Mouse (Mus musculus) ES-Bruce4 (cell line): ENCODE measurements around the gene Gm12355. TPM values are rescaled to one million over a fixed set of nuclear protein-coding genes. Genes with fewer than 3 reads are reported as not detected.
A peak's percentile ranks its signal among the peaks of the same experiment; 100 is the strongest.

Source experiments
- H3K27ac ChIP-seq: 2 replicates; pipeline ENCODE4 v1.5.1; 2012; ENCODE audit warnings: low read length, inconsistent platforms; ENCODE audit not compliant: insufficient read depth
- H3K27me3 ChIP-seq: 2 replicates; pipeline ENCODE4 v1.6.1; 2012; ENCODE audit warnings: mild to moderate bottlenecking, low read length, inconsistent platforms; ENCODE audit not compliant: control insufficient read depth, poor library complexity, insufficient read depth, severe bottlenecking
- H3K36me3 ChIP-seq: 2 replicates; pipeline ENCODE4 v1.6.1; 2012; ENCODE audit warnings: inconsistent platforms, mild to moderate bottlenecking, low read length, moderate library complexity; ENCODE audit not compliant: control insufficient read depth, poor library complexity, insufficient read depth, severe bottlenecking
- H3K4me1 ChIP-seq: one replicate; pipeline ENCODE4 v1.8.1; 2011; ENCODE audit warnings: low read length; ENCODE audit not compliant: control insufficient read depth, insufficient read depth
- H3K4me3 ChIP-seq: 2 replicates; pipeline ENCODE4 v1.5.1; 2011; ENCODE audit warnings: low read depth, mild to moderate bottlenecking, low read length
- H3K9ac ChIP-seq: 2 replicates; pipeline ENCODE4 v1.6.1; 2012; ENCODE audit warnings: low read depth, mild to moderate bottlenecking, inconsistent platforms; ENCODE audit not compliant: poor library complexity, severe bottlenecking
- H3K9me3 ChIP-seq: replicated peaks from 2 replicates; pipeline ENCODE4 v1.6.1; 2012; ENCODE audit warnings: mild to moderate bottlenecking, low read length, inconsistent platforms; ENCODE audit not compliant: control insufficient read depth, poor library complexity, insufficient read depth, severe bottlenecking
- CTCF ChIP-seq: IDR thresholded peaks from one replicate; pipeline ENCODE4 v1.8.1; 2011; ENCODE audit warnings: low read depth, low read length
- EP300 ChIP-seq: IDR thresholded peaks from 2 replicates; pipeline ENCODE4 v1.6.1; 2011; ENCODE audit warnings: low read depth, low read length; ENCODE audit not compliant: insufficient read depth
- POLR2A ChIP-seq: IDR thresholded peaks from one replicate; pipeline ENCODE4 v1.8.1; 2011; ENCODE audit warnings: low read length; ENCODE audit not compliant: insufficient read depth
- polyA plus RNA-seq: library from polyadenylated mRNA; stranded (reverse); fragments of >200 nt; gene quantifications from 2 replicates; pipeline ENCODE4 v1.2.4, GENCODE M21; 2011; ENCODE audit warnings: low read depth; ENCODE audit not compliant: missing spikeins, insufficient read depth, insufficient read length

Gm12355 gene
- polyA plus RNA-seq, 1 experiment = 53.5 TPM

DNA sequence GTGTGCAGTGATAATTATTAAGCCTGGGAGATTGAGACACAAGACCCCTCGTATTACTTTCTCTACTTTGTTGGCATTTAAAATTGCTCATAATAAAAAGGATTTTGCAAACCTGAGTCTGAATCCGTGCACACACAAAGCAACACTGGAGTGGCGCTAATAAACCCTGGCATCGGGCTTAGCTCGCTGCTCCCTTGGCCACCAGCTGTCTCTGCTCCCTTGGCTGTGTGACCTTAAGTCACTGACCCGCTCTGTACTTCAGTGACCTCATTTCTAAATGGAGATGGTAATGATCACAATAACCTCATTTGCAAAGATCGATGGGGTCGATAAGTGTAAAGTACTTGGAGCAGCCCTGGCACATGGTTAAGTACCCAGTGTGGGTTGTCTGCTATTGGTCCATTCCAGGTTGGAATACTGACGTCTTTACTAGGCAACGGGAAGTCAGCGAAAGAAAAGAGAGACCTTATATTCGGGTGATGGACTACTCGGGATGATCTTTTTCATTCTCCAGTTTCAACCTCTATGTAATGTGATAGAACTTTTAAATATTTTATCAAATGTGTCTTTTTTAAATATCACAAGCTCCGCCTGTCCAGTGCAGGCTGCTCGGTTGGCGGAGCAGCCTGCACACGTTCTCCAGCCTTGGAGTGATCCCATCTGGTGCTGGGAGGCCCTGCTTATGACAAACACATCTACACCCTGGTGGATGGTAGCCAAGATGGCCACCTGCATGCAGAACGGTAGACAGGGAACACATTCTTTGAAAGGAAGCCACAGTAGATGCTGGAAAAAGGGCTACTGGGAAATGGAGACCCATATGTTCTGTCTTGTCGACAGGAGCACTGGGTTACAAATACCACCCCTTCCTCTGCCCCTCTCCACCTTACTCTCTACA, 34.7 kb downstream of the Gm12355 start:
- H3K4me3 ChIP-seq = no peak overlapping the region
- H3K27me3 ChIP-seq = no peaks in the 10 kb centered on the region
- no peak overlapping the region for H3K27ac ChIP-seq
- H3K36me3 ChIP-seq = no peaks in the 10 kb centered on the region
- no peak for TF ChIP-seq CTCF
- no peak for TF ChIP-seq POLR2A
- TF ChIP-seq EP300 = no peak
- H3K4me1 ChIP-seq = no peaks in the 10 kb centered on the region
- no peaks in the 10 kb centered on the region for H3K9me3 ChIP-seq
- no peak overlapping the region for H3K9ac ChIP-seq

DNA sequence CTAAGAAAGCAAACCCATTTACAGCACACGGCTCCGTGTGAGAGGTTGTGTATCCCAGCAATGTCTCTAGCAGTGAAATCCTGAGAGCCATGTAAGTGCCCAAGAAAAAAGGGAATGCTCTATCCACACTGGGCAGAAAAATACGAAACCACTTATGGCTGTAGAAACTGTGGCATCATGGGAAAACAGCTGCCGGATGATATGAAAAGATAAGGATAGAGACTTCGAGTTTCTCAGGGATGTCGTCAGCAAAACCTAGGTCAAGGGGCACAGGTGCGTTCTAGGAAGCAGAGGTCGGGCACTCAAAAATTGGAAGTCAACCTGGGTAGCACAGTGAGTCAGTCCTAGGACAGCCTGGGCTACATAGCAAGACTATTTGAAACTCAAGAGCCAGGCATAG, 36.2 kb downstream of the Gm12355 start:
- TF ChIP-seq EP300 = no peak
- no peak for TF ChIP-seq CTCF
- no peak for TF ChIP-seq POLR2A
- Histone ChIP-seq H3K4me3 (no peak overlapping the region), H3K36me3 (no peaks in the 10 kb centered on the region), H3K27me3 (no peaks in the 10 kb centered on the region), H3K27ac (no peak overlapping the region), H3K4me1 (no peaks in the 10 kb centered on the region), H3K9ac (no peak overlapping the region), H3K9me3 (no peaks in the 10 kb centered on the region)

DNA sequence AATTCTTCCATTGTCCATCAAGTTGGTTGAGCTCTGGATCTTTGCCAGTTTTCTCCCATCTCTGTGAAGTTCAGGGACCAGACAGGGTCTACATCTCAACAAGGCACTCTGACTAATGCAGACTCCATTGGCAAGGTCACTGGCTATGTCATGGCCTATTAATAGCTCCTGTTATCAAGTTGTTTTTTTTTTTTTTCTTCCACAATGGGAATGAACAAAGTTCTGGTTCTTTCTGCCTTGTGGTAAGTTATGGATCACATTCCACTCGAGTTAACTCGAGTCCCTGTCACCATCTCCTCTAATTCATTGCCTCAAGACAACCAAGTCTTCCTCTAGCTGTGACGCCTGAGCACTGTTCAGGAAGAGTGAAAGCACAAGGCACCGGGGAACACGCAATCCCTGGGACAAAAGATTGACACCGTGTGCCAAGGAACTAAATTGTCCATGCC, 36.6 kb downstream of the Gm12355 start:
- Histone ChIP-seq H3K4me3 (no peak overlapping the region), H3K9me3 (no peaks in the 10 kb centered on the region), H3K27ac (no peak overlapping the region), H3K36me3 (no peaks in the 10 kb centered on the region), H3K9ac (no peak overlapping the region), H3K27me3 (no peaks in the 10 kb centered on the region), H3K4me1 (no peaks in the 10 kb centered on the region)
- TF ChIP-seq POLR2A (no peak), EP300 (no peak)

DNA sequence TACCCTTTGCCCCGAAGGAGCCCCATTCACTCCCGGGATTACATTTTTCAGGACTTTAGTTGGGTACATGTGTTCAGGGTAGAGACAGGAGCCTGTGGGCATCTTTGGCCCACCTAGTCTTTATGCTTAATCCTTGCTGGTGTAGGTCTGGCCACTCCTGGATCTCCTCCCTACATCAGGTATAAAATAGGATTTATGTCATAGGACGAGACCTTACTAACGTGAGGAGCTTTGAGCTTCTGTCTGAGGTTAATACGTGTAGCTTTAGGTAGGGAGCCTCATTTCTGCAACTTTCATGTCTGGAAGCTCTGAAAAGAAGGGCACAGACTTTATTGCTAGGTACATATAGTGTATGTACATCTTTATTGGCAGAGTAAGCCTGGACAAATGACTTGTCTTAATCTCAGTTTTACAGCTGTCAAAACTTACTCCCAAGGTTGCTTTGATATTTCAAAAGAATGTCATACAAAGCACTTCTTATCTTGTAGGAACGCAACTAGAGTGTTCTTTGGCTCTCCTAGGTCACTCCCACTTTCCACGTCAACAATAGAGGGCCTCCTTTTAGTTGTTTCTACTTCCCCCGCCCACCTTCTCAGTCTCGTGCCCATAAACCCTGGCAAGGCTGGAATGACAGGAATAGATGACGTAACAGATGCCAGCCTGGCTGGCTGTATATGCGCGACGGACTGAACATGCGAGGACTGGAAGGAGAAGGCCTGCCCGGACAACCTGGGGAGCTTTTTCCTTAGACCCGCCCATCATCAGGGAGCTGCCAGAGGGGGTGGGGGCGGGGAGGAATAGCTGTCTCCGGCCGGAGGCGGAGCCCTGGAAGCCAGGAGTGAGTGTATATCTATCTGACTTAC, 37.5 kb downstream of the Gm12355 start:
- Histone ChIP-seq H3K4me3 (peak overlapping the region; percentile 68), H3K27me3 (no peaks in the 10 kb centered on the region), H3K9me3 (no peaks in the 10 kb centered on the region), H3K9ac (peak overlapping the region; percentile 74), H3K36me3 (peaks cover 4% of the 10 kb centered on the region), H3K4me1 (no peaks in the 10 kb centered on the region), H3K27ac (peak overlapping the region; percentile 29)
- TF ChIP-seq CTCF (no peak), EP300 (0 out of 2 replicates have a peak, but pooled peaks have one; percentile 12)

DNA sequence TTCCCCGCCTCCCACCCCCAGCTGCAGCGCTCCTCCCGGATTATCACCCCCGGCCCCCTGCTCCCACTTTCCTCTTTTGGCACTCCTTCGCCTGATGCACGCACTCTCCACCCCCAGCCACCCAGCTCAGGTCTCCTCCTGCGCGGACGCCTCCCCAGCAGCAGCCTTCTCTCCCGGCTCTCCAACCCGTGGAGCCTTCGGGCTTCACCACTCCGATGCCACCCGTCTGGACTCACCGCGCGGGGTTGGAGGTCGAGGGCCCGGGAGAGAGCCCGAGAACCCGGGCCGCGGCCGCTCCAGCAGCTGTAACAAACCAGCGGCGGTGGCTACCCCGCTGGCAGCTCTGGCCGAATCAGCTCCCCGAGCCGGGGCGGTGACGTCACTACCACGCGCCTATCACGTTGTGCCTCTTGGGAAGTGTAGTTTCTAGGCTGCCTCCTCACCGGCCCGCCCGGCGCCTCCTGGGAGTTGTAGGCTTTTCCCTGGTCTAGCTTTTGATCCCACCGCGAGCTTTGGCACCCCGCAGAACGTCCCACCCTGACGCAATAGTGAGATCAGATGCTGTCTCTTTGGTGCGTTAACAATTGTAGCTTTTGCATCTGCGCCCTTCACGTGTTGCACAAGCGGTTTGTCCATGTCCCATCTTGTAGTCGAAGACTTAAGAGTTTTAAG, 38.4 kb downstream of the Gm12355 start, which contains the start of gene Ormdl3:
TSS of gene Ormdl3 (minus strand) at position 477 of the 672 bp plus-strand sequence.
- H3K27ac ChIP-seq = peak within 1 kb of the TSS; percentile 29

More for the DNA sequence above, 38.4 kb downstream of the Gm12355 start, which contains the start of gene Ormdl3:
- TF ChIP-seq CTCF (no peak), EP300 (no peak), POLR2A (no peak)
- no peaks in the 10 kb centered on the region for H3K9me3 ChIP-seq
- no peaks in the 10 kb centered on the region for H3K4me1 ChIP-seq
- peak within 1 kb of the TSS; percentile 75 for H3K4me3 ChIP-seq
- H3K36me3 ChIP-seq = peaks cover 9% of the 10 kb centered on the region
- H3K27me3 ChIP-seq = no peaks in the 10 kb centered on the region
- peak within 1 kb of the TSS; percentile 75 for H3K9ac ChIP-seq
